Mouse (Mus musculus) lung, postnatal 36 days (tissue): ENCODE data around the gene Olfr1367.

Experiments
- DNase-seq: peaks from one replicate; pipeline ENCODE4 v3.0.0; 2022; ENCODE audit warnings: mixed read lengths

Gene Olfr1367

DNA sequence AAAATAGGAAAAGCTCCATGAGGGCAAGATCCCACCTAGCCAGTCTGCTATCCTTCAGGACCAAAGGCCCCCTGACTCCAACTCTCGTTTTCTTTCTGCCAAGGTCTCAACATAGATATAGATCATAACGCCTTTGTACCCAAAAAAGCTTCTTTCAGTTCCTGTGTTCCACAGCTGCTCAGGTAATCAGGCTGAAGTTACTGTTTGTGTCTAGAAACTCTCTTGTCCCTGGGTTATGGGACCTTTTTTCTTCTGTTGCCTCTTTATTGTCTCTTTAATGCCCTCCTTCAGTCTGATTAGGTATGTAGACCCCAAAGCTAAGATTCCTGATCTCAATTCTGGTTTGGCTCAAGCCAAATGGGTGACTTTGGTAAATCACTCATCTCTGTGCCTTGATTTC lies 50.8 kb downstream of the Olfr1367 start:
- DNase-seq, result no peak
